Mouse (Mus musculus): ENCODE results near the gene Tubal3. TPM values are rescaled to one million over a fixed set of nuclear protein-coding genes. Genes with fewer than 3 reads are reported as not detected.
A peak's percentile ranks its signal among the peaks of the same experiment; 100 is the strongest.

The Tubal3 gene
- not detected in 2 replicates for polyA plus RNA-seq (2015; fragmentation: Nextera tagmentation; extraction: Ambion mirVana)

GRCm38 (mm10) chr13:3917571-3918311, at the start of gene Tubal3, which contains the start of gene Net1:
TSS of gene Tubal3 (plus strand) at chr13:3918274.
TSS of gene Net1 (minus strand) at chr13:3918220.
- 0% methylated on average over 52 of the region's 52 CpGs for WGBS
- peak within 1 kb of the TSS; percentile 77 for H3K4me2 ChIP-seq (replicated peaks; ENCODE audit: low read depth, low read length)
- peak; percentile 99 for ATAC-seq (ENCODE audit: low FRiP score, low TSS enrichment)

DNA sequence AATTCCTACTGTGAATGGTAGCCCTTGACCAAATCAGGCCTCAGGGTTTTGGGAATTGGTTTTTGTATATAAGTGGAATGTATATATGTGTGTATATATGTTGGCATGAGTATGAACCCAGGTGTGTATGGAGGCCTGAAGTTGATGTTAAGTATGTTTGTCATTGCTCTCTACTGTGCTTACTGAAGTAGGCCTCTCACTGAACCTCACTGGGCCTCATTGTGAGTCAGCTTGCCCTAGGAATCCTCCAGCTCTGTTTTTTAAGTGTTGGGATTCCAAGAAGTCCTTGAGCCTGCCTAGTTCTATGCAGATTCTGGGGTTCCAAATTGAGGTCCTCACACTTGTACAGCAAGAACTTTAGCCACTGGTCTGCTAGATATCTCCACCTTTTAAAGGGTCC, 48.2 kb upstream of the Tubal3 start:
- no peak for ATAC-seq (ENCODE audit: low FRiP score, low TSS enrichment)

More at GRCm38 (mm10) chr13:3917571-3918311, at the start of gene Tubal3, which contains the start of gene Net1:
- 0 out of 2 replicates have a peak, but pooled peaks cover 5% of the 10 kb centered on the region for H3K9me3 ChIP-seq (ENCODE audit: low read length)
- peak within 1 kb of the TSS; percentile 95 for H3K4me3 ChIP-seq (ENCODE audit: low read length)
- peaks cover 11% of the 10 kb centered on the region for H3K36me3 ChIP-seq (ENCODE audit: insufficient read depth, low read length)
- peak within 1 kb of the TSS; percentile 93 for H3K9ac ChIP-seq (replicated peaks; ENCODE audit: low read length)
- H3K27me3 ChIP-seq (ENCODE audit: insufficient read depth, low read length) = no peaks in the 10 kb centered on the region
- peak within 1 kb of the TSS; percentile 73 for H3K27ac ChIP-seq (ENCODE audit: low read length)
- peaks cover 7% of the 10 kb centered on the region for H3K4me1 ChIP-seq (ENCODE audit: insufficient read depth, low read length)

GRCm38 (mm10) chr13:3872832-3873231, 45.2 kb upstream of the Tubal3 start:
- ATAC-seq (ENCODE audit: low FRiP score, low TSS enrichment) = no peak
- no peaks in the 10 kb centered on the region for H3K27me3 ChIP-seq (ENCODE audit: insufficient read depth, low read length)

More for the DNA sequence above, 48.2 kb upstream of the Tubal3 start:
- Histone ChIP-seq H3K36me3 (ENCODE audit: insufficient read depth, low read length) (no peaks in the 10 kb centered on the region), H3K4me2 (replicated peaks; ENCODE audit: low read depth, low read length) (no peak overlapping the region), H3K9ac (replicated peaks; ENCODE audit: low read length) (no peak overlapping the region), H3K4me1 (ENCODE audit: insufficient read depth, low read length) (no peaks in the 10 kb centered on the region), H3K27me3 (ENCODE audit: insufficient read depth, low read length) (no peaks in the 10 kb centered on the region), H3K9me3 (ENCODE audit: low read length) (no peaks in the 10 kb centered on the region), H3K4me3 (ENCODE audit: low read length) (no peak overlapping the region), H3K27ac (ENCODE audit: low read length) (no peak overlapping the region)

GRCm38 (mm10) chr13:3876448-3876847, 41.6 kb upstream of the Tubal3 start:
- no peak overlapping the region for H3K9ac ChIP-seq (replicated peaks; ENCODE audit: low read length)
- no peaks in the 10 kb centered on the region for H3K27me3 ChIP-seq (ENCODE audit: insufficient read depth, low read length)

More at GRCm38 (mm10) chr13:3872832-3873231, 45.2 kb upstream of the Tubal3 start:
- Histone ChIP-seq H3K4me3 (ENCODE audit: low read length) (no peak overlapping the region), H3K27ac (ENCODE audit: low read length) (no peak overlapping the region), H3K36me3 (ENCODE audit: insufficient read depth, low read length) (no peaks in the 10 kb centered on the region), H3K4me2 (replicated peaks; ENCODE audit: low read depth, low read length) (no peak overlapping the region), H3K9me3 (ENCODE audit: low read length) (no peaks in the 10 kb centered on the region), H3K9ac (replicated peaks; ENCODE audit: low read length) (no peak overlapping the region), H3K4me1 (ENCODE audit: insufficient read depth, low read length) (0 out of 2 replicates have a peak, but pooled peaks cover 5% of the 10 kb centered on the region)
- 93% methylated on average over 4 of the region's 4 CpGs for WGBS

GRCm38 (mm10) chr13:3877185-3877584, 40.9 kb upstream of the Tubal3 start:
- Histone ChIP-seq H3K4me1 (ENCODE audit: insufficient read depth, low read length) (0 out of 2 replicates have a peak, but pooled peaks cover 5% of the 10 kb centered on the region), H3K4me2 (replicated peaks; ENCODE audit: low read depth, low read length) (no peak overlapping the region), H3K9me3 (ENCODE audit: low read length) (no peaks in the 10 kb centered on the region), H3K27ac (ENCODE audit: low read length) (no peak overlapping the region), H3K36me3 (ENCODE audit: insufficient read depth, low read length) (peaks cover 10% of the 10 kb centered on the region), H3K27me3 (ENCODE audit: insufficient read depth, low read length) (no peaks in the 10 kb centered on the region), H3K9ac (replicated peaks; ENCODE audit: low read length) (no peak overlapping the region), H3K4me3 (ENCODE audit: low read length) (no peak overlapping the region)
- 59% methylated on average over 6 of the region's 6 CpGs for WGBS
- peak; percentile 52; the same call in 1 of the 2 replicates for ATAC-seq (ENCODE audit: low FRiP score, low TSS enrichment)

More at GRCm38 (mm10) chr13:3876448-3876847, 41.6 kb upstream of the Tubal3 start:
- Histone ChIP-seq H3K4me3 (ENCODE audit: low read length) (no peak overlapping the region), H3K4me1 (ENCODE audit: insufficient read depth, low read length) (0 out of 2 replicates have a peak, but pooled peaks cover 5% of the 10 kb centered on the region), H3K4me2 (replicated peaks; ENCODE audit: low read depth, low read length) (no peak overlapping the region), H3K36me3 (ENCODE audit: insufficient read depth, low read length) (peaks cover 3% of the 10 kb centered on the region), H3K9me3 (ENCODE audit: low read length) (no peaks in the 10 kb centered on the region), H3K27ac (ENCODE audit: low read length) (no peak overlapping the region)
- no peak for ATAC-seq (ENCODE audit: low FRiP score, low TSS enrichment)
- WGBS = 66% methylated on average over 6 of the region's 6 CpGs

DNA sequence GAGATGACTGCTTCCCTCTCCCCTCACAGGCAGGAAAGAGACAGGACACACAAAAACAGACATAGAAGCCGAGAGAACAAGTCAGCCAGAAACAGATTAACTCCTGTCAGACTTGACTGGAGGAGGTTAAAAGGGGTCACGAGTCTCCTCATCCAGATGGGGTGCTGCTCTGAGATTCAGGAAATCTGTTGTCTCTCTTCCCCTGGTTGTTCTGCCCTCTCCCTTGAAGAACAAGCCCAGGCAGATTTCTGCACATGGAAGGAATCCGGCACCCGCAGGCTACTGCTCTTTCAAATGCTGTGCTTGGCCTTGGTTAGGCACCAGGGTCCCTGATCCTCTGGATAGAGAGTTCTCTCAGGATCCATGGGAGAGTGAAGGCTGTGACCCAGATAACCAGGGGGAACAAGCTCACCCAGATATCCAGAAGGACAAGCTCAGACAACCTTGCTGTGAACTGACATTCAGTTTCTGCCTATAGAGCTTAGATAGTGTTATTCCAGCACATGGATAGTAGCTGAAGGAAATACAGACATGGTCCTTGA, 40.3 kb upstream of the Tubal3 start:
- H3K4me2 ChIP-seq (replicated peaks; ENCODE audit: low read depth, low read length) = no peak overlapping the region
- no peak overlapping the region for H3K4me3 ChIP-seq (ENCODE audit: low read length)
- H3K9me3 ChIP-seq (ENCODE audit: low read length) = no peaks in the 10 kb centered on the region
- no peak overlapping the region for H3K9ac ChIP-seq (replicated peaks; ENCODE audit: low read length)
- no peaks in the 10 kb centered on the region for H3K27me3 ChIP-seq (ENCODE audit: insufficient read depth, low read length)
- 45% methylated on average over 4 of the region's 4 CpGs for WGBS
- 0 out of 2 replicates have a peak, but pooled peaks cover 5% of the 10 kb centered on the region for H3K4me1 ChIP-seq (ENCODE audit: insufficient read depth, low read length)
- H3K27ac ChIP-seq (ENCODE audit: low read length) = no peak overlapping the region
- peak; percentile 32; the same call in 1 of the 2 replicates for ATAC-seq (ENCODE audit: low FRiP score, low TSS enrichment)
- H3K36me3 ChIP-seq (ENCODE audit: insufficient read depth, low read length) = peaks cover 12% of the 10 kb centered on the region

GRCm38 (mm10) chr13:3886663-3887062, 31.4 kb upstream of the Tubal3 start:
- peaks cover 11% of the 10 kb centered on the region for H3K4me1 ChIP-seq (ENCODE audit: insufficient read depth, low read length)
- H3K36me3 ChIP-seq (ENCODE audit: insufficient read depth, low read length) = peaks cover 56% of the 10 kb centered on the region
- WGBS = 91% methylated on average over 7 of the region's 7 CpGs

GRCm38 (mm10) chr13:3889111-3889510, 29.0 kb upstream of the Tubal3 start:
- Histone ChIP-seq H3K4me2 (replicated peaks; ENCODE audit: low read depth, low read length) (no peak overlapping the region), H3K9me3 (ENCODE audit: low read length) (no peaks in the 10 kb centered on the region), H3K4me1 (ENCODE audit: insufficient read depth, low read length) (peaks cover 18% of the 10 kb centered on the region), H3K27me3 (ENCODE audit: insufficient read depth, low read length) (no peaks in the 10 kb centered on the region), H3K9ac (replicated peaks; ENCODE audit: low read length) (no peak overlapping the region), H3K4me3 (ENCODE audit: low read length) (no peak overlapping the region), H3K27ac (ENCODE audit: low read length) (no peak overlapping the region), H3K36me3 (ENCODE audit: insufficient read depth, low read length) (peaks cover 43% of the 10 kb centered on the region)
- ATAC-seq (ENCODE audit: low FRiP score, low TSS enrichment) = no peak
- 93% methylated on average over 3 of the region's 3 CpGs for WGBS

More at GRCm38 (mm10) chr13:3886663-3887062, 31.4 kb upstream of the Tubal3 start:
- H3K4me2 ChIP-seq (replicated peaks; ENCODE audit: low read depth, low read length) = no peak overlapping the region
- no peaks in the 10 kb centered on the region for H3K9me3 ChIP-seq (ENCODE audit: low read length)
- no peak overlapping the region for H3K4me3 ChIP-seq (ENCODE audit: low read length)
- H3K27ac ChIP-seq (ENCODE audit: low read length) = no peak overlapping the region
- H3K27me3 ChIP-seq (ENCODE audit: insufficient read depth, low read length) = no peaks in the 10 kb centered on the region
- ATAC-seq (ENCODE audit: low FRiP score, low TSS enrichment) = no peak
- no peak overlapping the region for H3K9ac ChIP-seq (replicated peaks; ENCODE audit: low read length)

- Histone ChIP-seq H3K27ac (ENCODE audit: low read length) (peak overlapping the region; percentile 65), H3K4me3 (ENCODE audit: low read length) (no peak overlapping the region), H3K9me3 (ENCODE audit: low read length) (no peaks in the 10 kb centered on the region), H3K4me1 (ENCODE audit: insufficient read depth, low read length) (peaks cover 18% of the 10 kb centered on the region), H3K36me3 (ENCODE audit: insufficient read depth, low read length) (peaks cover 33% of the 10 kb centered on the region), H3K27me3 (ENCODE audit: insufficient read depth, low read length) (no peaks in the 10 kb centered on the region), H3K4me2 (replicated peaks; ENCODE audit: low read depth, low read length) (peak overlapping the region; percentile 27), H3K9ac (replicated peaks; ENCODE audit: low read length) (0 out of 2 replicates have a peak overlapping the region, but pooled peaks have one; percentile 44)
- 19% methylated on average over 8 of the region's 8 CpGs for WGBS
- ATAC-seq (ENCODE audit: low FRiP score, low TSS enrichment) = no peak
Observed at GRCm38 (mm10) chr13:3890061-3890460, 28.0 kb upstream of the Tubal3 start.

All from kidney, embryonic 16.5 days (tissue).